Comparison of ENCODE assay signal across 17 mouse cellular contexts in genomic region chr12:7270587-7270986, GRCm38 (mm10).
"Had no signal": no experiment of that assay in that cellular context is flagged by ENCODE, and none has a peak within 500 bp of the region (broad histone marks: within the 10 kb centered on the region; RNA-seq: fewer than 3 reads in every experiment).

No protein-coding gene starts in this region.

- ATAC-seq: hindbrain, embryonic 16.5 days; intestine, embryonic 15.5 days; midbrain, embryonic 16.5 days had no signal

- H3K4me2 ChIP-seq: intestine, embryonic 15.5 days; liver, embryonic 13.5 days; midbrain, embryonic 12.5 days; neural tube, embryonic 13.5 days had no signal

- H3K4me1 ChIP-seq: intestine, embryonic 15.5 days; liver, embryonic 13.5 days; midbrain, embryonic 12.5 days; neural tube, embryonic 13.5 days had no signal

- H3K36me3 ChIP-seq: intestine, embryonic 15.5 days; liver, embryonic 13.5 days; midbrain, embryonic 12.5 days; neural tube, embryonic 13.5 days had no signal

- DNase-seq: layer of hippocampus, postnatal 36 days; liver, embryonic 13.5 days; lung, adult 2 months; lung, postnatal 14 days; right cerebral cortex, postnatal 14 days; right cerebral cortex, postnatal 4 days; thymus, adult 2 months; thymus, postnatal 25 days had no signal

- H3K4me3 ChIP-seq: intestine, embryonic 15.5 days; left cerebral cortex, adult 2 months; liver, embryonic 13.5 days; midbrain, embryonic 12.5 days; myocyte; neural tube, embryonic 13.5 days had no signal

- H3K9me3 ChIP-seq: intestine, embryonic 15.5 days; liver, embryonic 13.5 days; midbrain, embryonic 12.5 days; neural tube, embryonic 13.5 days had no signal

- H3K27ac ChIP-seq: intestine, embryonic 15.5 days; left cerebral cortex, adult 2 months; liver, embryonic 13.5 days; macrophage; midbrain, embryonic 12.5 days; neural tube, embryonic 13.5 days; stomach, postnatal 0 days had no signal

- H3K27me3 ChIP-seq: intestine, embryonic 15.5 days; liver, embryonic 13.5 days; midbrain, embryonic 12.5 days; neural tube, embryonic 13.5 days had no signal

- H3K9ac ChIP-seq: intestine, embryonic 15.5 days; liver, embryonic 13.5 days; midbrain, embryonic 12.5 days; neural tube, embryonic 13.5 days had no signal
